Mouse (Mus musculus) left cerebral cortex, adult 2 months (tissue): ENCODE data around the gene Dlgap1. TPM values are rescaled to one million over a fixed set of nuclear protein-coding genes. Genes with fewer than 3 reads are reported as not detected.

Source experiments
- DNase-seq, 2 experiments: peaks; one replicate each; pipeline ENCODE4 v3.0.0; 2021 to 2022; ENCODE audit warnings: low spot score in 2 of 2, mixed read lengths in 1 of 2; ENCODE audit errors: extremely low spot score in 1 of 2
- H3K27ac ChIP-seq: fragments of 200-600 bp; 2 replicates; pipeline ENCODE4 v1.8.1; 2022
- H3K4me3 ChIP-seq: fragments of 200-600 bp; 2 replicates; pipeline ENCODE4 v1.8.1; 2022
- CTCF ChIP-seq: fragments of 200-600 bp; IDR thresholded peaks from 2 replicates; pipeline ENCODE4 v1.8.1; 2022; ENCODE audit warnings: antibody characterized with exemption, mild to moderate bottlenecking, moderate library complexity
- intact Hi-C: fragments of 180-260 bp; cut with DNase I; formaldehyde crosslinking; loops from one replicate; pipeline ENCODE4 v1.15.1; 2025
- total RNA-seq, 2 experiments: library from RNA; stranded (reverse); gene quantifications; 2 replicates each; pipeline ENCODE4 v1.2.3; 2021

Gene Dlgap1
- total RNA-seq, 2 experiments from 2014 or later: 497 to 510 TPM

- no peak; the same call in 1 of the 2 replicates for TF ChIP-seq CTCF
- intact Hi-C loops: no loop called here
Measured at GRCm38 (mm10) chr17:70765337-70765736, 796.5 kb downstream of the Dlgap1 start.

GRCm38 (mm10) chr17:70765976-70766375 lies 797.1 kb downstream of the Dlgap1 start:
- Histone ChIP-seq H3K27ac (no peak overlapping the region), H3K4me3 (no peak overlapping the region)
- DNase-seq: no peak
- no peak for TF ChIP-seq CTCF
- intact Hi-C loops: no loop called here

More at GRCm38 (mm10) chr17:70765337-70765736, 796.5 kb downstream of the Dlgap1 start:
- H3K4me3 ChIP-seq: no peak overlapping the region
- no peak overlapping the region for H3K27ac ChIP-seq
- DNase-seq: no peak

- Histone ChIP-seq H3K4me3 (no peak overlapping the region), H3K27ac (no peak overlapping the region)
- intact Hi-C loops: no loop called here
- DNase-seq: no peak
- TF ChIP-seq CTCF: no peak
Measured at GRCm38 (mm10) chr17:70772120-70772899, 803.4 kb downstream of the Dlgap1 start.

- no peak for DNase-seq
- no peak overlapping the region for H3K27ac ChIP-seq
- TF ChIP-seq CTCF: no peak
- no peak overlapping the region for H3K4me3 ChIP-seq
- intact Hi-C loops: no loop called here
Measured at GRCm38 (mm10) chr17:70779770-70780169, 810.9 kb downstream of the Dlgap1 start.

GRCm38 (mm10) chr17:70780726-70781689 lies 812.1 kb downstream of the Dlgap1 start:
- intact Hi-C loops: no loop called here
- Histone ChIP-seq H3K4me3 (no peak overlapping the region), H3K27ac (no peak overlapping the region)
- no peak for DNase-seq
- TF ChIP-seq CTCF: no peak

- DNase-seq: no peak
- no peak overlapping the region for H3K27ac ChIP-seq
- peak; percentile 24 for TF ChIP-seq CTCF
- no peak overlapping the region for H3K4me3 ChIP-seq
- intact Hi-C loops: no loop called here
Measured at GRCm38 (mm10) chr17:70783273-70783672, 814.4 kb downstream of the Dlgap1 start.

GRCm38 (mm10) chr17:70787366-70787765 lies 818.5 kb downstream of the Dlgap1 start:
- no peak overlapping the region for H3K27ac ChIP-seq
- no peak overlapping the region for H3K4me3 ChIP-seq
- no peak for TF ChIP-seq CTCF
- no peak for DNase-seq
- intact Hi-C loops: no loop called here

- H3K4me3 ChIP-seq: no peak overlapping the region
- intact Hi-C loops: no loop called here
- H3K27ac ChIP-seq: no peak overlapping the region
- DNase-seq: no peak
- no peak for TF ChIP-seq CTCF
Measured at GRCm38 (mm10) chr17:70790801-70791200, 821.9 kb downstream of the Dlgap1 start.

- TF ChIP-seq CTCF: no peak
- intact Hi-C loops: no loop called here
- Histone ChIP-seq H3K4me3 (no peak overlapping the region), H3K27ac (no peak overlapping the region)
- no peak for DNase-seq
Measured at GRCm38 (mm10) chr17:70791596-70792275, 822.9 kb downstream of the Dlgap1 start.

GRCm38 (mm10) chr17:70794291-70794690 lies 825.4 kb downstream of the Dlgap1 start:
- TF ChIP-seq CTCF: no peak
- Histone ChIP-seq H3K4me3 (no peak overlapping the region), H3K27ac (peak overlapping the region; percentile 67; the same call in 1 of the 2 replicates)
- no peak for DNase-seq
- intact Hi-C loops: no loop called here

GRCm38 (mm10) chr17:70794722-70795121 lies 825.8 kb downstream of the Dlgap1 start:
- no peak for TF ChIP-seq CTCF
- Histone ChIP-seq H3K27ac (peak overlapping the region; percentile 67; the same call in 1 of the 2 replicates), H3K4me3 (no peak overlapping the region)
- intact Hi-C loops: no loop called here
- DNase-seq: no peak
